Mouse (Mus musculus) E14TG2a.4 (cell line): Measurements from ENCODE around the gene Fam186a.
"Not testable (repeated sequence)": the region's sequence is repeated elsewhere in the genome, so short reads cannot be mapped to it uniquely, and the experiment has no call there.

ENCODE experiments used
- H3K27me3 ChIP-seq: 2 replicates; pipeline ENCODE4 v1.6.1; 2014; ENCODE audit warnings: low read length, control low read depth; ENCODE audit not compliant: insufficient read depth
- H3K36me3 ChIP-seq: 2 replicates; pipeline ENCODE4 v1.6.1; 2014; ENCODE audit warnings: low read length, control low read depth; ENCODE audit not compliant: insufficient read depth
- H3K4me1 ChIP-seq: replicated peaks from 2 replicates; pipeline ENCODE4 v1.6.1; 2014; ENCODE audit warnings: low read depth, low read length, control low read depth
- H3K4me3 ChIP-seq: replicated peaks from 2 replicates; pipeline ENCODE4 v1.5.1; 2014; ENCODE audit warnings: mild to moderate bottlenecking, low read length
- H3K9me3 ChIP-seq: 2 replicates; pipeline ENCODE4 v1.6.1; 2014; ENCODE audit warnings: low read length, control low read depth
- CTCF ChIP-seq: conservative IDR thresholded peaks from 2 replicates; pipeline ENCODE4 v1.5.1; 2014; ENCODE audit warnings: low read length
- NANOG ChIP-seq: IDR thresholded peaks from 2 replicates; pipeline ENCODE4 v1.6.1; 2014; ENCODE audit warnings: borderline replicate concordance, low read length, mixed read lengths
- POU5F1 ChIP-seq: IDR thresholded peaks from 2 replicates; pipeline ENCODE4 v1.6.1; 2014; ENCODE audit warnings: low read length, borderline replicate concordance

Gene Fam186a

GRCm38 (mm10) chr15:99974476-99975220 is 7.8 kb upstream of the Fam186a start:
- no peaks in the 10 kb centered on the region for H3K36me3 ChIP-seq
- H3K4me1 ChIP-seq: peaks cover 45% of the 10 kb centered on the region
- no peak for TF ChIP-seq CTCF
- TF ChIP-seq NANOG: no peak
- TF ChIP-seq POU5F1: no peak
- H3K9me3 ChIP-seq: no peaks in the 10 kb centered on the region
- peak overlapping the region; percentile 97 for H3K4me3 ChIP-seq
- no peaks in the 10 kb centered on the region for H3K27me3 ChIP-seq

DNA sequence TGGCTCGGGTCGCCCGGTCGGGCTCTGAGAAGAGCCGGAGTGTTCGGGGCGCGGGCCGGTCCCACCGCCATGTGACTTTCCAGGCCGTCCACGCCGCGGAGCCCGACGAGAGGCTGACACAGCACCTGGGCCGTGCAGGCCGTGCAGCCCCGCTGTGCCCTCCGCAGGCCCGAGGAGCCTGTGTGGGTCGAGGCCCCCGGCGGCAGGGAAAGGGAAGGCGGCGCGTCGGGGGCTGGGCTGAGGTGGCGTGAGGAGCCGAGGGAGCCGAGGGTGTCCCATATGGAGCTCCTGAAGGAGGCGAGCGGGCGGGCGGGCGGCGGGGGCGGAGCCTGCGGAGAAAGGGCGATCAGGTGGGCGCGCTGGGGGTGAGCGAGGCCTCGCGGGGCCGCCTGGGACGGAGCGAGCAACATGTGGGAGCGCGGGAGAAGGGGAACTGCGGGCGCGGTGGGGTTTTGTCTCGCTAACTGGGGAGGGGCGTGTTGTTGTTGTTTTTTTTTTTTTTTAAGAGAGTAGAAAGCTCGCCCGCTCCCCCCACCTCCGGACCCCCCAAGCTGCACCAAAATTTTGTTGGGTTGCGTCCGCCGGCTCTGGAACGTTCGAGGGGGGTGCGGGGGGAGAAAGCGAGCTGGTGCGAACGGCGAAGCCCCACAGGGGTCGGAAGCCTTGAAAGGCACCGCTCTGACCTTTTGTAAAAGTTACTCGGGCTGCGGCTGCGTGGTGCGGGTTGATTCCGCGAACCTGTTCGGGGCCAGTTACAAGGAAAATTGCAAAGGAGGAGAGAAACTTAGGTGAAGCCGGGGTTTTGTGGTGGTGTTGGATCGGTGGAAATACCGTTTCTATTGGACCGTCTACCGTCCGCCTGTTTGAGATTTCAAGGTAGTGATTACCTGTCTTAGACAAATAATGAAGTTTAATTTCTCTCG is 6.4 kb upstream of the Fam186a start:
- no peaks in the 10 kb centered on the region for H3K9me3 ChIP-seq
- peaks cover 38% of the 10 kb centered on the region for H3K4me1 ChIP-seq
- TF ChIP-seq POU5F1: no peak
- TF ChIP-seq NANOG: no peak
- TF ChIP-seq CTCF: no peak
- no peaks in the 10 kb centered on the region for H3K27me3 ChIP-seq
- H3K36me3 ChIP-seq: no peaks in the 10 kb centered on the region
- H3K4me3 ChIP-seq: peak overlapping the region; percentile 97

DNA sequence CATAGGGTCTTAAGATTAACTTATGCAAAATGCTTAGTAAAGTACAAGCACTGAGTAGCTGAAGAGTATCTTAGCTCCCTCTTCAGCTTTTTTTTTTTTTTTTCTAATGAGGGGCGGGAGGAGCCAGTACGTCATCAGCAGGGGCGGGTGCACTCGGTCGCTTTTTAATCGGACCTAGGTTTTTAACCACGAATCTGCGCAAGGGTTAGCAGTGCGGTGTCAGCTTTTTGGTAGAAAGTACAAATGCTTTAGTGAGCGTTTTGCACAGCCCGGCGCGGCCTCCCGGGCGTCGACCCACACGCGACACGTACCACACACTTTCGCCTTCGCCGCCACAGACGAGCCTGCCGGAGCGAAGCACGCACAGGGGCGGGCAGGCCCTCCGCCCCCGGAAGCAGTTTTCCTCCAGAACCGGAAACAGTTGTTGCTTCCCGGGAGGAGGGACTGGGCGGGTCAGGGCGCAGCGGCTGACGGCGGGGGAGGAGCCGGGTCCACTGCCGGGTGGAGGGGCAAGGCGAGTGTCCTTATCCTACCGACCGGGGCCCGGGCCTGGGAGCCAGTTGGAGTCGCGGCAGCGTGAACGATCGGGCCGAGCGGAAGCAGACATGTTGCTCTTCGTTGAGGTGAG is 5.6 kb upstream of the Fam186a start:
- no peaks in the 10 kb centered on the region for H3K27me3 ChIP-seq
- H3K4me3 ChIP-seq: peak overlapping the region; percentile 97
- peaks cover 38% of the 10 kb centered on the region for H3K4me1 ChIP-seq
- no peaks in the 10 kb centered on the region for H3K9me3 ChIP-seq
- TF ChIP-seq CTCF (no peak), POU5F1 (no peak)
- H3K36me3 ChIP-seq: no peaks in the 10 kb centered on the region

- H3K36me3 ChIP-seq: no peaks in the 10 kb centered on the region
These were observed 3.7 kb upstream of the Fam186a start for GRCm38 (mm10) chr15:99970606-99971005.

DNA sequence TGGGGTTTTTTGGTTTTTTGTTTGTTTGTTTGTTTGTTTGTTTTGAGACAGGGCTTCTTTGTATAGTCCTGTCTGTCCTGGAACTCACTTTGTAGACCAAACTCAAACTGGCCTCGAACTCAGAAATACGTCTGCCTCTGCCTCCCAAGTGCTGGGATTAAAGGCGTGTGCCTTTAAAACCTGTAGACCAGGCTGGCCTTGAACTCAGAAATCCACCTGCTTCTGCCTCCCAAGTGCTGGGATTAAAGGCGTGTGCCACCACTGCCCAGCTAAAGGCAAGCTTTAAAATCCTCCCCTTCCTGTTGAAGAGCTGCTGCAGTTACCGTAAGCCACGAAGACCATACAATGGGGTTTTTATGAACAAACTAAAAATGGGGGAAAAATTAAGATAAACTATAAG is 2.9 kb upstream of the Fam186a start, which contains the start of gene Larp4:
Gene Larp4 (plus strand): TSS at position 301 of the 400 bp plus-strand sequence.
- H3K4me3 ChIP-seq, H3K9me3 ChIP-seq, H3K36me3 ChIP-seq, H3K27me3 ChIP-seq: not testable (repeated sequence)
- H3K4me1 ChIP-seq: peaks cover 15% of the 10 kb centered on the region

More at GRCm38 (mm10) chr15:99970606-99971005, 3.7 kb upstream of the Fam186a start:
- TF ChIP-seq NANOG: no peak
- Histone ChIP-seq H3K4me1 (peaks cover 23% of the 10 kb centered on the region), H3K27me3 (peaks cover 1% of the 10 kb centered on the region; the same call in 1 of the 2 replicates), H3K4me3 (no peak overlapping the region), H3K9me3 (no peaks in the 10 kb centered on the region)

DNA sequence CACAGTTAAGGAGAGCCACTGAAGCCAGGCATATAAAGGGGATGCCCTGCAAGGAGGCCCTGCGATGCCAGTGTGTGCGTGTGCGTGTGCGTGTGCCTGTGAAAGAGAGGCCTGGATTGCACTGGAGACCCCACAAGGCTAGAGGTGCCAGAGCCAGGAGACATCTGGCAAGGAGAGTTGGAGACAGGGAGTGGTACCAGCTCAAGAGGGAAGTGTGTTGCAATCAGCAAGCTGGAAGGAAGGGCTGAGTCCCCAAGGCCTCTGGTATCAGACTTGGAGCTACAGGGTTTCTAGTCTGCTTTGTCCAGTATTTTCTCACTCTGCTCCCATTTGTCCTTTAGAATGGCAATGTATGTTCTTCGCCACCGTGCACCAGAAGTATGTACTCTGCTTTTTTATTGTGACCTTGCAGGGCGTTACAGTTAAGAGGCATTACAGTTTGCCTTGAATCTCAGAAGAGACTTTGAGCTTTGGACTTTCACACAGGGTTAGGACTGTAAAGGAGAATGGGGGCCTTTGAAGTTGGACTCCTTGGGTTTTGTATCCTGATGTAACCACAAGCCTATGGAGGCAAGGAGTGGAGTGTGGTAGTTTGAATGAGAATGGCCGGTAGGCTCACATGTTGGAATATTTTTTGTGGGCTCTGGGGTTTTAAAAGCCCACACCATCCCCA is 1.6 kb downstream of the Fam186a start:
- Histone ChIP-seq H3K4me3 (no peak overlapping the region), H3K4me1 (no peaks in the 10 kb centered on the region), H3K36me3 (no peaks in the 10 kb centered on the region), H3K9me3 (no peaks in the 10 kb centered on the region), H3K27me3 (peaks cover 4% of the 10 kb centered on the region; the same call in 1 of the 2 replicates)
- TF ChIP-seq POU5F1 (no peak), CTCF (no peak), NANOG (no peak)

DNA sequence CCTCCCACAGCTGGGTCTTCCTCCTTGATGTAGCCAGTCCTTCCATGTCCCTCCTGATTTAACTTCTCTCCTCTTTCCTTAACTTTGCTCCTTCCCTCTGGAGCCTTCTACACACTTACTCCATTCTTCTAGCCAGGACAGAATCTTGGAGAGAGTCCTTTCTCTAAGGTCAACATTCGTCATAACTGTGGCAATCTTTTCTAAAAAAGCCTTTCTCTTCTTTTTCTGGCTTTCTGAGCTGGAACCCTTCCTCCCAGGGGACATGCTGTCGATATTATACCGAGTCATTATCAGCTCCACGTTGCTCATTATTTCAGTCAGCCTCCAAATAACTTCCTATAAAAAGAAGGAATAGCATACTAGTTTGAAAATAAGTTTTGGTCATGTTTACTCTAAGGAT is 11.5 kb downstream of the Fam186a start:
- Histone ChIP-seq H3K4me3 (no peak overlapping the region), H3K27me3 (no peaks in the 10 kb centered on the region), H3K9me3 (no peaks in the 10 kb centered on the region), H3K36me3 (no peaks in the 10 kb centered on the region), H3K4me1 (no peaks in the 10 kb centered on the region)
- TF ChIP-seq POU5F1 (no peak), NANOG (no peak), CTCF (no peak)
